Mouse (Mus musculus) lung, adult 18-20 months (tissue): ENCODE measurements around the gene Gnat1.
A peak's percentile ranks its signal among the peaks of the same experiment; 100 is the strongest.

Experiments used
- DNase-seq, 2 experiments: peaks; one replicate each; pipeline ENCODE4 v3.0.0; 2022; ENCODE audit warnings: mixed read lengths in 2 of 2

Gene Gnat1

GRCm38 (mm10) chr9:107699376-107699980 is 20.0 kb upstream of the Gnat1 start:
- peak; percentile 61 to 73 for DNase-seq

GRCm38 (mm10) chr9:107698611-107699190 is 19.2 kb upstream of the Gnat1 start:
- peak; percentile 53 to 72 for DNase-seq

DNA sequence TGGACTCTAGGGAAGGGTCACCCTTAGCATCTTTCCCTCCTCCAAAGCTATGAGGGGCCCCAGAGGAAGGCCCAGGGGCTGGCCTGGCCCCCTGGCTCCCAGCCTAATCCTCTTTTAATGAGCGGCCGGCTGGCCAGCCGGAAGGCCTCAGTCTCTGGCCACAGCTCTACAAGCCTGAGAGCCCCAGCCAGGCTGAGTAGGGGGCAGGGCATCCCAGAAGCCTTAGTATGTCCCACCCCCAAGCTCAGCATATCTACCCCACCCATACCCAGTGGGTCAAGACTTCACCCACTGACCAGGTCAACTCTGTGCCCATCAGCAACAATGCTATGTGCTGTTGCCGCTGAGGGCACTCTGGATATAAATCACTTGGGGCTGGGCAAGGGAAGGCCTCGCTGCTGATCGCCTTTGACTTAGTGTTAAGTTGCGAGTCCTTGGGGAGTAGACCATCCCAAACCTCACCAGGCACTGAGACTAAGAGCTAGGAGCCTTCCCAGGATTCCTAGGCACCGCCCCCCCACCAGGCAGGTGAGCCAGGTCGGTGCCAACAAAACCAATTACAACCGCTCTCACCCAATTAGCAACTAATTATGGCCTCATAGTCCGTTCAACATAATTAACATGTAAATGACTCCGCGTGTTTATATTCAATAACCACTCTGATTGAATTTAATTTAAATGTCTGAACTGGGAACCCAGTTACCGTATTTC is 18.5 kb upstream of the Gnat1 start:
- DNase-seq = no peak

- DNase-seq = peak; percentile 74 to 82
Measured at GRCm38 (mm10) chr9:107696845-107697610, 17.5 kb upstream of the Gnat1 start.

DNA sequence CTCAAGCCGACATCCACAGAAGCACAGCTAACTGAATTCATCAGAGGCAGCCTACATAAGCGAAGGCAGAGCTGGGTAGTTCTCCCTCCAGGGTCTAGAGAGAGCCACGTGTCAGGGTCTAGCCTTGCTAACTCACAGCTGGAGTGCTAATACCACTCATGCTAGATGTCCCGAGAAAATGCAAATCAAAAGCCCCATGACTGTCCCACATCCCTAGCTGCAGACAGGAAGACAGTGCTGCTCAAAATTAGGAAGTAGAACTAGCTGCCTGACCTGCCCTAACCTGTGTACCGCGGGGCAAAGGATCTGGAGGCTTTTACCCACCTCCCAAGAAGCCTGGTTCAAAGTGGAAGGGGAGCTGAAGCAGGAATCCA is 16.6 kb upstream of the Gnat1 start:
- DNase-seq = no peak

GRCm38 (mm10) chr9:107695441-107696105 is 16.1 kb upstream of the Gnat1 start:
- no peak for DNase-seq

GRCm38 (mm10) chr9:107694627-107695026 is 15.1 kb upstream of the Gnat1 start:
- peak; percentile 66 to 75 for DNase-seq

GRCm38 (mm10) chr9:107693433-107693987 is 14.0 kb upstream of the Gnat1 start:
- no peak for DNase-seq

DNA sequence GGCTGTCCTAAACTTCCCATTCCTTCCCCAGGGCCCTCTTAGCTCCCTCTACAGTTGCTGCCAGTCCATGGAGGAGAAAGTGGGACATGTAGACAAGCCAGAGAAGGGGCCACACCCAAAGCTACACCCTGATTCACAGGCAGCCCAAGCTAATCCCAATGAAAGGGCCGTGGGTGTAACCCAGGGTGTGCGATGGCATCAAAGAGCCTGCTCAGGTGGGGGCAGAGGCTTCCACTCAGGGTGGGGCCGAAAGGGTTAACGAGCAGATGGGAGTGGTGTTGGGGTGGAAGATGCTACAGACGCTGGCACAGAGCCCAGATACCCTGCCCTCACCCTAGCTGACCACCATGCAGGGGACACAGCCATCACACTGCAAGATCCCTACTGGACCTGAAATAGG is 13.3 kb upstream of the Gnat1 start:
- DNase-seq = no peak

DNA sequence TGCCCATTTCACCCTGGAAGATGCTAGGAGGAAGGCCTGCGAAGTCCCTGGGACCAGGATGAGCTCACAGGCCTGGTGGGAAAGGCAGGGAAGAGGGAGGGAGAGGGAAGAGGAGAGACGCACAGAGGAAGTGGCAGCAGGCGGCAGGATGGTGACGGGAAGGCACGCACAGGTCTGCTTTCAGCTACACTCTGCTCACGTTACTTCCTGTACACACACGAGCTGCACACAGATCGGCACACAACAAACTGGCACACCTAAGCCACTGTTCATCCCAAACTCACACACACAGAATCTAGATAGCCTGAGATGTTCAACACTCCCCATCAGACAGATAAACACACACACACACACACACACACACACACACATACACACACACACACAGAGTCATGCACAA is 10.9 kb upstream of the Gnat1 start:
- DNase-seq = no peak

DNA sequence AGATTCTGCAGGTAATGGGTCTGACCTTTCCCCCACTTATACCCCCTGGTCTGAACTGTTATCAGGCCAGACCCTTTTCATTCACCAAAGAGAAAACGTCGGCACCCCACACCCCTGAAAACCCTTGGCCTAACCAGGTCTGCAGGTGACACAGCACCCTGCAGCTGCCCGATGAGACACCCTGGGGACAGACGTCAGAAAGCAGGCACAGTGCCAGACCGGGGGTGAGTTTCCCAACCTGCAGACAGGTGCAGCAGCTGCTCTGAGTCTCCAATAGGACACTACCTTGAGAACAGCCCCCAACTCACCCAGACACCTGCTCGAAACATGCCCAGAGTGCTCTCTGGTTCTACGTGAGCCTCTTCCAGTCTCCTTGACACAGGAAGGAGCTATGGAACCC is 9.4 kb upstream of the Gnat1 start:
- no peak for DNase-seq

- no peak for DNase-seq
Measured at GRCm38 (mm10) chr9:107688415-107688814, 8.9 kb upstream of the Gnat1 start.

DNA sequence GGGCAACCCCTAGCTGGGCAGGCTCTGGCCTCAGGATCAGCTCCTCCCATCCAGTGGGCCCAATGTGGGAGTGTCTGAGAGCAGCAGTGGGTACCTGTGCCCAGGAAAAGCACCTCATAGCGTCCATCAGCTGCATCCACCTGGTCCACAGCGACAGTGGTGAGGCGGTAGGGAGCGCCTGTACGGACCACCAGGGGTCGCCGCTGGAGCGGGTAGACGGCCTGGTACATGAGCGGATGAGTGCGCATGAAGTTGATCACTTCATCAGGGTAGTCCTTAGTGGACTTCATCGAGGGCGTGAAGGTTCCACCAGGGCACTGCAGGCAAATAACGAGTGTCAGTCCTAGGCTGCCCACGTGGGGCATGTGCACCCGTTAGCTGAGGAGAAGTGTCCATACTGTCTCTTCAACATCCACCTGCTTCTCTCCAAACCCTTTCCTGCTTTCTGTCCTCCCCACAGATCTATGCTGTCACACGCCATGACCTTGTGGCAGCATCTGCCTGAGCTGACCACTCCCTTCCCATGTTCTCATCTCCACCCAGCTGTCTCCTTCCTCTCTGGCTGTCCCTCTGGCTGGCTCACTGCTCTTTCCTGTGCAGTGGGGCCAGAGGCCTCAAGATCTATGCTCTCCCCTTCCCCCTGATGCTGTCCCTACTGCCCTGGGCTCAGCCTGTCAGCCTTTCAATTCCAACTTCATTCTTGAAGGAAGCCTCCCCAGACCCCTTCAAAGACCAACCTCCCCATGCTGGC is 5.9 kb upstream of the Gnat1 start:
- DNase-seq = peak; percentile 64 to 74

GRCm38 (mm10) chr9:107682405-107682804 is 2.9 kb upstream of the Gnat1 start:
- peak in 1 of 2 experiments; percentile 50 for DNase-seq

DNA sequence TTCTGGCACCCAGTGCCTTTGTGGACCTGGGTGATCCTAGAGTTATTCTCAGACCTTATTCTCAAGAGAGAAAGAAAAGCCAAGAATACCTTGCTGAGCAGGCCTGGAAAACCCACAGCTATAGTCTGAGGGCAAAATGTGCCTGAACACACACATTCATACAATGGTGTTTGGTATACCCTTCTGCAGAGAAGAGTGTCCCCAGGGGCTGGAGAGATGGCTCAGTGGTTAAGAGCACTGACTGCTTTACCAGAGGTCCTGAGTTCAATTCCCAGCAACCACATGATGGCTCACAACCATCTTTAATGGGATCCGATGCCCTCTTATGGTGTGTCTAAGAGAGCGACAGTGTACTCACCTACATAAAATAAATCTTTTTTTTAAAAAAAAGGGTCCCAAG is 651 bp downstream of the Gnat1 start:
- no peak for DNase-seq

DNA sequence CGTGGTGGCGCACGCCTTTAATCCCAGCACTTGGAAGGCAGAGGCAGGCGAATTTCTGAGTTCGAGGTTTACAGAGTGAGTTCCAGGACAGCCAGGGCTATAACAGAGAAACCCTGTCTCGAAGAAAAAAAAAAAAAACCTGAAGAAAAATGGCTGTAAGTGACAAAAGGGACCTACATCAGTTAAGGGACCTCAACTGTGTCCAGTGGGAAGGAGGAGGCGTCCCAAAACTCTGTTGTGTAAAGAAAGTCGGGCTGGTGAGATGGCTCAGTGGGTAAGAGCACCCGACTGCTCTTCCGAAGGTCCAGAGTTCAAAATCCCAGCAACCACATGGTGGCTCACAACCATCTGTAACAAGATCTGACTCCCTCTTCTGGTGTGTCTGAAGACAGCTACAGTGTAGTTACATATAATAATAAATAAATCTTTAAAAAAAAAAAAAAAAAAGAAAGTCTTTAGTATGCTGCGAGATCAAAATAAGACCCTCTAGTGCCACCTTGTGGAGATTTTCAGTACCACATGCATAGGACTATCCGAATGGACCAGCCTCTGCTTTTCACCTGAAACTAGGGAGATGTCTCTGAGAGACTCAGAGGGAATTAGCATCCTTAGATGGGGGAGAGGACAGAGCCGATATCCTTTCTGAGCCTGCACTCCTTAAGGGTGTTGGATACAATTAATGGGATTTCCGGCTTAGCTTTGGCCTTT is 1.5 kb downstream of the Gnat1 start:
- peak; percentile 53 to 80 for DNase-seq

- DNase-seq = peak; percentile 35 to 52
Measured at GRCm38 (mm10) chr9:107677091-107677784, 2.3 kb downstream of the Gnat1 start.

DNA sequence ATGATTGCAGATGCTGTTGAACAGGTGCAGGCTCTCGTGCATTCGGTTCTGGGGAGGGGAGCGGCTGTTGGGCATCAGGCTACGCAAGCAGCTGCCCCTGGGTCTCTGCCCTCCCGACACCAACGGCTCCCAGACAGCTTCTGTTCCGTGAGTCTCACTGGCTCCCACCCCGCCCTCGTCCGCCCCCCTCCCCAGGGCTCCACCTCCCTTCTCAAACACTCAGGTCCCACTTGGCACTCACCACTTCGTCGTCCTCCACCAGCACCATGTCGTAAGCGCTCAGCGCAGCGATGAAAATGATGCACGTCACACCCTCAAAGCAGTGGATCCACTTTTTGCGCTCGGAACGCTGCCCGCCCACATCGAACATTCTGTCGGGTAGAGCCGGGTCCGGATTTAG is 3.2 kb downstream of the Gnat1 start:
- peak in 1 of 2 experiments; percentile 64 for DNase-seq

DNA sequence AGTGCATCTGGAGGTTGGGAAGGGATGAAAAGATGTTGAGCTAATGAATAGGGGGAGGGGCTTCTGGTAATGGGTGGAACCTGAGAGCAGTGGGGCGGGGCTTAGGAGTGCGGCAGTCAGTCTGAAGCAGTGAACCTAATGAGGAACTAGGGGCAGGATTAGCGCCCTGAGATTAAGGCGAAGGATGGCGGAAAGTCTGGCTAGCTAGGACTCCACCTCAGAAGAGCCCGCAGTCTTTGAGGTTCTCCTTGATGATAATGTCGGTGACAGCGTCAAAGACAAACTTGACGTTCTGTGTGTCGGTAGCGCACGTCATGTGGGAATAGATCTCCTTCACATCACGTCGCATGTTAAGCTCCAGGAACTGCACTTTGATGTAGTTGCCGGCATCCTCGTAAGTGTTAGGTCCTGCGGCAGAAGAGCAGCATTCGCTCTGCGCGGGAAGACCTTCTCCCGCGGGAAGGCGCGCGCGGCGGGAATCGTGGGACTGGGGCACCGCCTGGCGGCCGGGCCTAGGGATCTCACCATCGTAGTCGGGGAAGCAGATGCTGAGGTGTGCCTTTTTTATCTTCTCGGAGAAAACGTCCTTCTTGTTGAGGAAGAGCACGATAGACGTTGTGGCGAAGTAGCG is 3.7 kb downstream of the Gnat1 start:
- peak; percentile 53 to 72 for DNase-seq
